Mouse (Mus musculus) left cerebral cortex, postnatal 36 days (tissue): ENCODE results near the gene Zfp865. TPM values are rescaled to one million over a fixed set of nuclear protein-coding genes. Genes with fewer than 3 reads are reported as not detected.

Source experiments
- DNase-seq, 2 experiments: peaks; one replicate each; pipeline ENCODE4 v3.0.0; 2021 to 2022; ENCODE audit warnings: low spot score in 2 of 2, mixed read lengths in 1 of 2
- intact Hi-C: fragments of 180-260 bp; cut with DNase I; formaldehyde crosslinking; loops from one replicate; pipeline ENCODE4 v1.15.1; 2025
- total RNA-seq, 2 experiments: library from RNA; stranded (reverse); gene quantifications; 2 replicates each; pipeline ENCODE4 v1.2.3; 2021

The Zfp865 gene
- total RNA-seq, 2 experiments from 2014 or later, result 32.7 to 42.3 TPM

DNA sequence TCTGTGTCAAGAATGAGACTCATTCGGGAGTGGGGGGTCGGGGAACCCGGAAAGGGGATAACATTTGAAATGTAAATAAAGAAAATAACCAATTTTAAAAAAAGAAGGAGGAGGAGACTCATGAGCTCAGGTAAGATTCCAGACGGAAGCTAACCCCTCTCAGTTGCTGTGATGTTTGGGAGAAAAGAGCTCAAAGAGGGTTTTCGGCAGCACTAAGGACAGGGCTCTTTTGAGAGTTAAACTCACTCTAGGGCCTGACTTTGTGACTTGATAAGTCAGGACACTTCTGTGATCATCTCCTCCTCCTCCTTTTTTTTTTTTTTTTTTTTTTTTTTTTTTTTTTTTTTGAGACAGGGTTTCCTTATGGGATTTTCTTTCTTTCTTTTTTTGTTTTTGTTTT, 18.8 kb downstream of the Zfp865 start:
- intact Hi-C loops, result no loop called here
- no peak for DNase-seq

DNA sequence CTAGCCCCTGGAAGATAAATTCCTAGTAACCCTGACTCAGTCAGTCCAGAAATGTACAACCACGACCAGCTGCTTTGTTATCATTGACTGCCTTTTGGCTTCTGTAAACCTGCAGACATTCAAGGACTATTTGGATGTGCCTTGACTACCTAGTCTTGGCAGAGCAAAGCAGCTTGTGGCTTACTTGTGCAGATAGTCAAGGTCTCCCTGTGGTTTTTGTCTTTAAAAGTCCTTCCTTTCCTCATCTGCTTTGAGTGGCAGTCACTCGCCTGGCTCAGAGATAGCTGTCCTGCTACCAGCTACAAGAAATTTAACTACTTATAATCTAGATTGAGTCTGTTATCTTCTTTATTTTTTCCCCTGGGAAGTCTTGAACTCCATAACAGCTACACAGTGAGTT, 24.8 kb downstream of the Zfp865 start:
- intact Hi-C loops, result no loop called here

DNA sequence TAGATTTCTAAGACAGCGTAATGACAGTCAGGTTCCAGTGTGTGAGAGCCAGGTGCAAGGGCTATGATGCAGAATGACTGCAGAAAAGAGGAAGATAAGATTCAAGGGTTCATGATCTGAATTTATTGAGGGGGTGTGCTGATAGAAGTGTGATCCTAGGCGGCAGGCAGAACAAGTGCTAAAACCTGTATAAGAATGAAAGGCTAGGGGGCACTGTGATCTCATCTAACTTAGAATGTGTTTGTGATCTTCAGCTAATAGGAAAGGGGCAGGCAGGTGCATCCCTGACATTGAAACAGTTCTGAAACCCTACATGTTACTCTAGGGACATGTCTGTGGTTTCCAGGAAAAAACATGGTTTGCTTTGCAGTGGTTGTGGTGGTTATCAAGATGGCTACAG, 25.9 kb downstream of the Zfp865 start:
- intact Hi-C loops, result no loop called here
- no peak for DNase-seq

More for the DNA sequence above, 24.8 kb downstream of the Zfp865 start:
- no peak for DNase-seq

DNA sequence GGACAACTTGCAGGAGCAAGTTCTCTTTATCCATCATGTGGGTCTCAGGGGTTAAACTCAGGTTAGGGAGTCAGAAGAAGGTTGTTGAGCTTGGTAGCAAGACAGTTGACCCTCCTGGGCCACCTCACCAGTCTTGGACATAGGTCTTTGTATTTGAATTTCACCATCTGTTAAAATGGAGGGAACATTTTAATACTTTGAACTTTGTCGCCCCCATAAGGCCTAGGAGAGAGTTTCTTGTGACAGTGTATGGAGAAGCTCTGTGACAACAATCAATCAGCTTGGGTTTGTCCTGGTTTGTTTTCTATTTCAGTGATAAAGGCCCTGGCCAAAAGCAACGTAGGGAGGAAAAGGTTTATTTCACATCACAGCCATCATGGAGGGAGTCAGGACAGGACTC, 27.1 kb downstream of the Zfp865 start:
- no peak for DNase-seq
- intact Hi-C loops, result no loop called here

DNA sequence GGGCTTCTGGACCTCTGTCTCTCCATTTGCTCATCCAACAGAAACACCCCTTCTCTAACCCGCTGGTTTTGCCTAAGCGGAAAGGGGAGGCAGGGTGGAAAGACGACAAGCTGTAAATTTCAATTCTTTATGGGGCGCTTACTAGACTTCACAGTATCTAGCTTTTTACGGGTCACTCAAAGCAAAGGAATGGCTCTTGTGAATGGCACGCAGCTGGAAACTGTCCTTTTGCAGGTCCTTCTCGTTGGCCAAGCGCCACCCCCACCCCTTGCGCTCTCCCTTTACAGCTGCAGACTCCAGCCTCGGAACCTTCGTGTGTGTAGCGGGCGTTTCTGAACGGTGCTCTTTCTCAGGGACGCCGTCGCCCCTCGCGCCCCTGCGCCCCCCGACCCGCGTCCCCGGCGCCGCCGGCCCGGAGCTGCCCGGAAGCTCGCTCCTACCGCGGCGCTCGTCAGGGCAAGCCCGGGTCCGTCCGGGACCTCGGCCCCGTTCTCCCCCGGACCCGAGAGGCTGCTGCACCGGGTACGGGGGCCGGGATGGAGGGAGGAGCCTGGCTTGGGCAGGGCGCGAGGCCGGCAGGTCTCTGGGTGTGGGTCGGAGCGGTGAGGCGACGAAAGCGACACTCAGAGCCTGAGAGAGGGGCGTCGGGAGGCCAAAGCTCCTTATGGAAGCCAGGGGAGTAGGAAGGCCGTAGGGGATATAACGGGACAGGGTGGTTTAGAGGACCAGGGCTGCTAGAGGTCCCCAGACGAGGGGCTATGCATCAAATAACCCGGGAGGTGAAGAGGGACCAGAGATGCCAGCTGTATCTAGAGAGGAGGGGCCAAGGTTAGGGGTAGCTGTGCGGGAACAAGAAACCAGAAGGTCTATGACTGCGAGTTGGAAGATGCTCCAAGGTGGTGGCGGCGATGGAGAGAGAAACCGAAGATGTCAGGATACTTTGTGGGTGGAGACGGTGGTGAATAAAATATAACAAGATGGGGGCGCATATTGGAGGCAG, 31.3 kb downstream of the Zfp865 start, which contains the start of gene Zfp580:
TSS of gene Zfp580 (plus strand) at position 346 of the 1,000 bp plus-strand sequence.
- DNase-seq, result peak; percentile 84 to 88
- intact Hi-C loops, result loop anchor here (2.0 to 5.0 kb wide), 2 partner anchors 31 to 109 kb away; partner anchors contain the start of genes Ccdc106 and Zfp865

DNA sequence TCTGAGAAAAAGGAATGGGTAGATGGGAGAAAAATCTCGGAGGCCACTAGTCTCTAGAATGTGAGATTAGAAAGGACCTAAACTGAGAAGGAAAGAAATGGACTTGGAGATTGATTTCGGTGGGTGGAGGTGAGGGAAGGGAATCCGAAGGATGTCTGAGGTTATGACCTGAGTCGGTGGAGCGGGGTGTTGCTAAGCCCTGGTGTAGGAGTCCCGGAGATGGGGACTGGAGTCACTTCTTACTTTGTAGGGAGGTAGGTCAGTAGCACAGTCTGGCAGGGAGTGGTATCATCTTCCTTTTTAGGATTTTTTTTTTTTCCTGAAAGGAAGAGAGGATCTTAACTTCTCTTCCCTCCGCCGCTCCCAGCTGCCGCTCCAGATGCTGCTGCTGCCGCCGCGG, 32.3 kb downstream of the Zfp865 start:
- no peak for DNase-seq

DNA sequence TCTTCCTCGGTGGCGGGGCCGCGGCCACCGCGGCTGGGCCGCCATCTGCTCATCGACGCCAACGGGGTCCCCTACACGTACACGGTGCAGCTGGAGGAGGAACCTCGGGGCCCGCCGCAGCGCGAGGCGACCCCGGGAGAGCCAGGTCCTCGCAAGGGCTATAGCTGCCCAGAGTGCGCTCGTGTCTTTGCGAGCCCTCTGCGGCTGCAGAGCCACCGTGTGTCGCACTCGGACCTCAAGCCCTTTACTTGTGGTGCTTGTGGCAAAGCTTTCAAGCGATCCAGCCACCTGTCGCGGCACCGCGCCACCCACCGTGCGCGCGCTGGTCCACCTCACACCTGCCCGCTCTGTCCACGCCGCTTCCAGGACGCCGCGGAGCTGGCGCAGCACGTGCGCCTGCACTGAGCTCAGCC, 32.8 kb downstream of the Zfp865 start:
- intact Hi-C loops, result loop anchor here (5.0 kb wide), 1 partner anchor 111 kb away; no protein-coding TSS in a partner anchor
- peak in 1 of 2 experiments; percentile 38 for DNase-seq

More for the DNA sequence above, 32.3 kb downstream of the Zfp865 start:
- intact Hi-C loops, result loop anchor here (5.0 kb wide), 1 partner anchor 110 kb away; no protein-coding TSS in a partner anchor

DNA sequence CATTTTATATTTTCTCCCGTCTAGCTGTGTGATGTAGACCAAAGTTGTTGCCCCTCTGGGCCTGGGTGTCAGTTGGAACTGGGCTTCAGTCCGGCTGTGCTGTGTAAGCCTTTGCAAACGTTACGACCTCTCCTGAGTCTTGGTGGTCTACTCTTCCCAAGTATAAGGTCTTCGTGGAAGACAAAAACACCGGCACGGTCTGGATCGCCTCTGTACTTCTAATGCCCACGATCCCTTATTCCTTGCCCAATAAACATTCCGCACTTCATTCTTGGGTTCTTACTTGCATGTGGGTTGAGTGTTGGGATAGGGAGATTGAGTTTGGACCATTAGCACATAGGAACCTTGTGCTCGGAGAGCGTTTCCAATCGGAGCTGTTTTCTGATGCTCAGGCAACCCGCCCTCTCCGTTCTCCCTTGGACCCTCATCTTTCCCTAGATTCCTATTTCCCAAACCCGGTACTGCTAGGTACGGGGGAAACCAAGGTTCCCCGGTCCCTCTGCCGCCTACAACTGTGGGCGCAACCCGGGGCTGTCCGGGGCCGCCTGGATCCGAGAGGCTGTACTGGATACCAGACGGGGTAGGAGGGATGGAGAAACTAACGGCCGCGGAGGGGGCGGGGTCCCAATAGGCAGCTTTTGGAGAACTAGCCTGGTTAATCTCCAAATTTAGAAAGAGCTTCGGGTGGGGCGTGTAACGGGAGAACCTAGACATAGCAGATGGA, 33.4 kb downstream of the Zfp865 start:
- peak; percentile 57 to 65 for DNase-seq
- intact Hi-C loops, result loop anchor here (5.0 kb wide), 1 partner anchor 111 kb away; no protein-coding TSS in a partner anchor

DNA sequence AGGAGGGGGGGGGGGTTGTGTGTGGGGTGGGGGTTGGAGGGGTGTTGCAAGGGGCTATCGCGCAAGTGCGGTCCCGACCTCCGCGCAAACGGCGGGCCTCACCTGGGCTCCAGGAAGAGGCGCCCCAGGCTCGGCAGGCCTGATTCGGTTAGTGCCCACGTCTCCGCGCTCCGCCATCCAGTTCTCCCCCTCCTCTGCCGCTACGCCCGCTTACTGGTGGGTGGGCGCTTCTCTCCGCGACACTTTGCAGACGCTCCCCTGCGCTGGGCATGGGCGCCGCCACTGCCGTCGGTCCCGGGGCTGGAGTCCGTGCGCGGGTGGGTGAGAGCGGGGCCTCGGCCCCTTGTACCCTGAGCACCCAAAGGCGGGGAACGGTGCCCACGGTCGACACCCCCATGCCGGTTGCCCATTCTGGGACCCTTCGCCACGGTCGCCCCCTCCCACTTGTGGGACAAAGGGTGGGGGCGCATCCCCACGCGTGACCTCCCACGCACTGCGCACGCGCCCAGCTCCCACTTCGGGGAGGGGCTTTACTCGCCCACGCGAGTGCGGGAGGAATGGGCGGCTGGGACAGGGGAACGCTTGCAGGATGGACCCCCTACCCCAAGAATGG, 36.6 kb downstream of the Zfp865 start:
- intact Hi-C loops, result loop anchor here (5.0 kb wide), 1 partner anchor 134 kb away; the partner anchor contains the start of gene Nat14
- DNase-seq, result peak in 1 of 2 experiments; percentile 76

DNA sequence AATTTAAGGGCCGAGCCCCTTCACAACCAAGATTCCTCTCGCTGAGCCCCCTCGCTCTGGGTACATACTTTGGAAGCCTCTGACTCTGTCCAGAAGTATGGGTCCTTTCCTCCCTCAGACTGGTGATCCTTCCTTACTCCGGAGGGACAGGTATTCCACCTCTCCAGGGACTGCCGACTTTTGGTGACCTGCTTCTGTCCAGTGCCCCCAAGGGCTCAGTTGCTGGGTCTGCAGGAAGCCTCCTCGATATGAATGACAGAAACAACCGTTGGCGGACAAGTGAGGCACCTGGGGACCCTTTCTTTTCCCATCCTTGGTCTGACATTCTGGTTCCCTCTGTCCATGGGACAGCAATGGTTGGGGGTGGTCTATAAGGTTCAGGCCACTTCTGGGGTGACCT, 37.2 kb downstream of the Zfp865 start:
- DNase-seq, result peak in 1 of 2 experiments; percentile 9
- intact Hi-C loops, result loop anchor here (5.0 kb wide), 1 partner anchor 135 kb away; the partner anchor contains the start of gene Nat14

DNA sequence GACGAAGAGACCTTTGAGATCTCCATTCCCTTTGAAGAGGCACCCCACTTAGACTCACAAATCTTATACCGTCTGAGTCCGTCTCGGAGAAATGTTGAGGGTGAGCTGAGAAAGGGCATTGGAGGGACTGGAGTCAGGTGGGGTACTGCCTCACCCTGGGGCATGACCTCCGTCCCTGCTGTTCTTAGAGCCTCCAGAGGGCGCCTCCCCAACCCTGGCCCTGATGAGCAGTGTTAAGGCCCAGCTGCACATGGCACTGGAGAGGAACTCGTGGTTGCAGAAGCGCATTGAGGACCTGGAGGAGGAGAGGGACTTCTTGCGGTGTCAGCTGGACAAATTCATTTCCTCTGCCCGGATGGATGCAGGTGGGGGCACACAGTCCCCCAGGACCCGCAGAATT, 37.6 kb downstream of the Zfp865 start:
- intact Hi-C loops, result loop anchor here (5.0 kb wide), 1 partner anchor 136 kb away; the partner anchor contains the start of gene Nat14
- no peak for DNase-seq

DNA sequence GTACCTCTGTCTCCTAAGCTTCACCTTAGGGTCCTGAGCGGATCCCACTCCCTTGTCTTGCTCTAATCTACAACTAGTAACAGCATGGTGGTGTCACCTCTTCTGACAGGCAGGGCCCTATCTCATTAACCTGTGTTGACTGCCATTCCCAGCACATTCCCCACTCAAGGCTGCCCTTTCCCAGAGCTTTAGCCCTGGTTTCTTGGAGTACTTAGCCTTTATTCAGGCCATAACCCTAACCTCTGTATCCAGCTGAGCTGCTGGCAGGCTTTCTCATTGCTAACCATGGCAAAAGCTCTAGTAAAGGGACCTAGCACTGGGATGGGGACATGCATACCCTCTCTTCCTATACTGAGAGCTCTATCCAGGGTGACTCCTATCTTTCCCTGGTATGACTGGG, 38.5 kb downstream of the Zfp865 start:
- intact Hi-C loops, result loop anchor here (5.0 kb wide), 1 partner anchor 136 kb away; the partner anchor contains the start of gene Nat14
- DNase-seq, result no peak

DNA sequence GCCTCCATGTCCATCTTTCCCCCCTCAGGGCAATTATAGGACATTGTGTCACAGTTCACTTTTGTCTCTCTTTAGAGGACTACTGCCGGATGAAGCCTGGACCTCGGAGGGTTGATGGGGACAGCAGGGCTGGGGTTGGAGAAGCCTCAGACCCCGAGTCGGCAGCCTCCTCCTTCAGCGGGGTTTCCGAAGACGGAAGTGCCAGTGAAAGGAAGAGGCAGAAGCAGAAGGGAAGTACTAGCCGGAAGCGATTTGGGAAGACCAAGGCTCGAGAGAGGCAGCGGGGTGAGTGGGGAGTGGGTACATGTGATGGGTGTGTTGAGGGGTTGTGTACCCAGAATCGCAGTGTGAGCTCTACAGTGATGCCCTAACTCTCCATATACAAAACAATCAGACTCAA, 39.2 kb downstream of the Zfp865 start:
- intact Hi-C loops, result loop anchor here (5.0 kb wide), 1 partner anchor 137 kb away; the partner anchor contains the start of gene Nat14
- peak in 1 of 2 experiments; percentile 11 for DNase-seq

DNA sequence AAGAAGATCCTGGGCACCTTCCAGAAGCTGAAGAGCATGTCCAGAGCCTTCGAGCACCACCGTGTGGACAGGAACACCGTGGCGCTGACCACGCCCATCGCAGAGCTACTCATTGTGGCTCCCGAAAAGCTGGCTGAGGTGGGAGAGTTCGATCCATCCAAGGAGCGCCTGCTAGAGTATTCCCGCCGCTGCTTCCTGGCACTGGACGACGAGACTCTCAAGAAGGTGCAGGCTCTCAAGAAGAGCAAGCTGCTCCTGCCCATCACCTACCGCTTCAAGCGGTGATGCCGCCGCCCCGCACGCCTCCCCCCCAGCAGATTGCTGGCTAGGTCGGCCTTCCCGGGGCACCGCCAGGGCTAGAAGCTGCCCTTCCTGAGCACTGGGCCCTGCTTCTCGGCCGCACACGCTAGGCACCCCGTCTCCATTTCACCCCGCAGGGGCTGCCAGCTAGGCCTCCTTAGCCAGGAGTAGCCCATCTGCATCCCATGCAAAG, 40.1 kb downstream of the Zfp865 start:
- peak; percentile 74 for DNase-seq
- intact Hi-C loops, result loop anchor here (2.0 to 10.0 kb wide), 2 partner anchors 39 to 1365 kb away; partner anchors contain the start of genes Ccdc106, Mboat7, Tsen34 and Zfp865

DNA sequence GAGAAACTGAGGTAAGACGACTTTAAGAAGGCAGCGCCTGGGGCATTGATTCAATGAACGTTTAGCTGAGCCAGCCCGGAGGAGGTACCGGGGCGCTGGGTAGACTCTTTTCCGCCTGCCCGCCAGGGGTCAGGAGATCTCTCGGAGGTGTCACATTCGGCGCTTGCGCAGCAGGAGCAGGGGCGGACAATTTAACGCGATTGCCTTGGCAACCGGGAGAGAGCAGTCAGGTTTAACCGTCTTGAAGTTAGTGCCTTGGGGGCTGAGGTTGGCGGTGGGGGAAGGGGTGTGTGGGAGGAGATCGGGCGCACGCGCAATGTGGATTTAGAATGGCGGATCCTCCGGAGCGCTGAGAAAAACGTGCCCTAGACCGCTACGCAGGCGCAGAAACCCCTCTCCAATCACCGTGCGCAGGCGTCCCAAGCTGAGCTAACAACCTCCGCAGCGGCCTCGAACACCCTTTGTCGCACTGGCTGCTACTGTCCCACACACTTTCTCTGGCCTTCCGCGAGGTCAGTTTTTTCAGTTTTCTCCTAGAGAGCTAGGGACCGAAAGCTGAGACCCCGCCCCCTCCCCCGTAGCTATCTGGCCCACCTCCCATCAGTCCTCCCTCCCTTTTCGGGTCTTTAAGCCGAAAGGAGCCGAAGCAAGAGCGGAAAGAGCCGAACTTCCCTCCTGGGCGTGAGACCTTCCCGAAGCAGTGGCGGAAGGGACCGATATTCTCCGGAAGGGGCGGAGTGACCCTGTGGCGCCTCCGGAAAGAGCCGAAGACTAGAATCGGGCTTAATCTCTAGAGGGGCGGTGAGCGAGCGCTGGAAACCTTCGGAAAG, 41.0 kb downstream of the Zfp865 start:
- peak; percentile 98 to 99 for DNase-seq
- intact Hi-C loops, result loop anchor here (2.0 to 10.0 kb wide), 2 partner anchors 40 to 1366 kb away; partner anchors contain the start of genes Ccdc106, Mboat7, Tsen34 and Zfp865

DNA sequence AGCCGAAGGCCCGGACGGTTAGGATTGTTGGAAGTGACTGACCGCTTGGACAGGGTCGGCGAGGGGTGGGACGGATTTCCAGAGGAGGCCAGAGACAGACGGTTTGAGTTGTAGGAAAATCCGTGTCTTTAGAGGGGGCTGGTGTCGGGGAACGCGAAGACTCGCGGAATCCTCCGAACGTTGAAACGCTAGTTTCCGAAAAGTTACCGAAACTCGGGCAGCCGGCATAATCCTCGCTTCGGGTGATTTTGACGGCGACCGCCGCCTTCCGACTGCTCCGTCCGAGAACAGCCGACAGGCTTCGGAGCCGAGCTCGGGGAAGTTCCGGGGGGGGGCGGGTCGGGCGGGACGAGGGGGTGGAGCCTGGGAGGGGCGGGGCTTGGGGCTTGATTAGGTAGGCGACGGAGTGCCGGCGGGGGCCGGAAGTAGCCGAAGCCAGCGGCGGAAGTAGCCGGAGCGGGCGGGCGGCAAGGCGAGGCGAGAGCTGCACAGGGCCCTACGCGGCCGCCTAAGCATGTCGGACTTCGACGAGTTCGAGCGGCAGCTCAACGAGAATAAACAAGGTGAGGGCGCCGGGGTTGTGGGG, 41.7 kb downstream of the Zfp865 start, which contains the start of gene U2af2:
TSS of gene U2af2 (plus strand) at position 370 of the 586 bp plus-strand sequence.
- peak; percentile 92 to 93 for DNase-seq
- intact Hi-C loops, result loop anchor here (1.0 to 10.0 kb wide), 3 partner anchors 18 to 1367 kb away; partner anchors contain the start of genes Ccdc106, Epn1, Mboat7 and Tsen34

DNA sequence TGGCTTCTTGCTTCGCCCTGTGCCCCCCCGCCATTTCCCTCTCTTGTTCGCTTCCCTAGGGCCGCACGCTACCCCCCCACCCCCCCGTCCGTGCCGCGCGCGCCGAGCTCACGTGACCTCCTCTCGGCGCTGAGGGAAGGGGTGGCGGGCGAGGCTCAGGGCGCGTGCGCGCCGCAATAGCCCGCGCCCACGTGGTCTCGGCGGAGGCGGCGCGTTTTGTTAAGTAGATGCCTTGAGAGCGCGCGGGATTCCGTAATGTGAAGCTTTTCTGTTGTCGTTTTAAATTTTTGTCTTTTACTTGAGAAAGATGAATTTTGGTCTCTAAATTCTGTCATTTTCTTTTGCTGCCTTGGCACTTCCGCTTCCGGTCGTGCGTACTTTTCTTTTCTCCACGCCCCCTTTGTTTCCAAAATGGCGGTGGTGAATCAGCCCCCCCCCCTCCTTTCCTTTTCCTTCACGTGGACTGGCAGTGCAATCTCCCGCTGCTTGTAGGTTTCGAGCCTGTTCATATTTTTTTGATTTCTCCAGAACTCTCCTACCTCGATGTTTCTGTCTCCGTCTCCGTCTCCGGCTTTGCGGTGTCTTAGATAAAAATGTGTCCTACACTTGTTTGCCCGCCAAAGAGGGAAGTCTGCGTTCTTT, 42.3 kb downstream of the Zfp865 start:
- no peak for DNase-seq
- intact Hi-C loops, result loop anchor here (1.0 to 10.0 kb wide), 2 partner anchors 18 to 1368 kb away; partner anchors contain the start of genes Epn1, Mboat7 and Tsen34
